Mouse (Mus musculus): ENCODE data around the gene Rnf5. TPM values are rescaled to one million over a fixed set of nuclear protein-coding genes. Genes with fewer than 3 reads are reported as not detected.

Gene Rnf5
- total RNA-seq, 2 experiments from 2014 or later = 71.4 to 76.3 TPM

DNA sequence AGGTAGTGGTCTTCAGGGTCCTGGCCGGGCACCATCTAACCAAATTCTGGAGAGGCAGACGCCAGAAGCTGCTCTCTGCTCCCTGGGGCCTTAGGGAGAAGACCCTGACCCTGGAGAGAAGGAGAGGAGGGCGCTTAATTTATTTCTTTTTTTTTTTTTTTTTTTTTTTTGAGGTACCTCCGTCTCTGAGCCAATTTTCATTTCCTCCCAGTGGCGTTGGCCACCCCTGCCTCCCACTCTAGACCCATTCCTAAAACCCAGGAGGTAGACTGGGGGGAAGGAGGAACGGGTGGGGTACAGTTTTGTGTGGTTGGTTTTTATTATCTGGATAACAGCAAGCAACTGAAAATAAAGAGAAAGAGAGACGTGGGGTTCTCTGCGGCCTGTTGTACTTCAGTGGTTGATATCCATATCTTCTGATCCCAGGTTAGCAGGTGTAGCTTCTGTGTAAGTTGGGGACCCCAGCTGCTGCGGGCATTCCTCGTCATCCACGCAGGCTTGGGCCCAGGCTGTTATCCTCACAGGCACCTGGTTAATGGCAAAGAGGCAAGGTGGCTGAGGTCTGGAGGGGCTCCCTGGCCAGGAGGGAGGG lies 9.7 kb upstream of the Rnf5 start:
- DNase-seq (ENCODE audit: low spot score in 2 of 2) = no peak
- intact Hi-C loops (cut with DNase I) = no loop called here

DNA sequence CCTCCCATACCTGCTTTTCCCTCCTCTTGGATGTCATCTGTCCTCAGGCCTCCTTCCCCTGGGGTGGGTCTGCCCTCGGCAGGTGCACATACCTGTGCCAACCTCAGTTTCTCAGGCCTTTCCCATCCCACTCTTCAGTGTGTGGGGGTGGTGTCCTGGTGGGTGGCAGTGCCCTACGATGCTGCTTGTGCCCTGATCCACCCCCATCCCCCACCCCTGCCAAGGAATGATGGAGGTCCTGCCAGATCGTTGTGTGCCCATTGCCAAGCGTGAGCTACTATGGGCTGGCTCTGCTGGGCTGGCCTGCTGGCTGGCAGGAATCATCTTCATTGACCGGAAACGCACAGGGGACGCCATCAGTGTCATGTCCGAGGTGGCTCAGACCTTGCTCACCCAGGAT lies 7.6 kb upstream of the Rnf5 start:
- intact Hi-C loops (cut with DNase I) = no loop called here

DNA sequence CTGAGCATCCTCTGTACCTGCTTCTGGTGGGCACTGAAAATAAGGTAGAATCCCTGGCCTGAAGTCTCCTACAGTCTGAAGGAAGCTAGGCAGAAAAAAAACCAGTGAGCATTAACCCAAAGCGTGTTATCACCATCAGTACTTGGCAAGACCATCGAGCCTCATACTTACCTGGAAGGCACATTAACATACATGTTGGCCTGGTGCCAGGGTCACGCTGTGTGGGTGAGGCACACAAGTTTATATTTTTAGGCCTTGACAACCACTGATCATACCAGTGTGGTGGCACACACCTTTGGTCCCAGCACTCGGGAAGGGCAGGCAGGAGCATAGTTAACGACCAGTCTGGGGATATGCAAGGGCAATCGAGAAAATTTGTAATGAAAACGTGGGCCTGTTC lies 4.5 kb upstream of the Rnf5 start:
- no peak for DNase-seq (ENCODE audit: low spot score in 2 of 2)
- intact Hi-C loops (cut with DNase I) = no loop called here

More for the DNA sequence above, 7.6 kb upstream of the Rnf5 start:
- no peak for DNase-seq (ENCODE audit: low spot score in 2 of 2)

DNA sequence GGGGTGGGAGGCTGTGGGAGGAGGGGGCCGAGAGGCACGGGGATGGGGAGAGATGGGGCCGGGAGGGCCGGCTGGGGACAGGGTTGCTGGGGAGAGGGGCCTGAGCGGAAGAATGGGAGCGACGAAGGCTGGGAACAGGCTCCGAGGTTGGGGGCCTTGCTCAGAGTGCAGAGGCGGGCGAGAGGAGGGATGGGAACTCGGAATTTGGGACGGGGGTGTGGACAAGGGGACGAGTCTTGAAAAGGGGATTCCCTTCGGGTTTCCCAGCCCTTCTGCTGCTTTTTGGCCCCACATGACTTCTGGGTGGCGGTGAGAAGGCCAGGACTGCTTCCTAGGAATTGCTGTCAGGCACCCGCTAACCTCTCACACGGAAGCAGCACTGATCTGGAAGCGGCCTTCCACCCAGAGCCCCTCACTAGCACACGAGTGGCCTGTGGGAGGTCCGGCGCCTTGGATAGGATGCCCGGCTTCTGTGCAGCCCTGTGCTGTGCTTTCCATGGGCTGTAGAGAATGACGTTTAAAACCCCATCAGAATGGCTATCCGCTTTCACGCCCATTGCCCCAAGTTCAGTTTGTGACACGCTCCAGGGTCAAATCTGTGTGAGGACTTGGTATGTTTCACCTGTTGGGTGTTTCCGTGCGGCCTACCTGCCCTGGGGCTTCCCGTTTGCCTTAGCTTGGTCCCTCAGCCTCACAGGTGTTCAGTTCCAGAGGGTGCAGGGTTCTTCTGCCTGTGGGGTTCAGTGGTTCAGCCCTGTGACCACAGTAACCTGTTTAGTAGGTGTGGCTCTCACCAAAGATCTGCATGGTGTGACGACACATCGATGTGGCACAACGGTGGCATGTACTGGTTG lies 2.9 kb upstream of the Rnf5 start:
- no peak for DNase-seq (ENCODE audit: low spot score in 2 of 2)
- intact Hi-C loops (cut with DNase I) = no loop called here

DNA sequence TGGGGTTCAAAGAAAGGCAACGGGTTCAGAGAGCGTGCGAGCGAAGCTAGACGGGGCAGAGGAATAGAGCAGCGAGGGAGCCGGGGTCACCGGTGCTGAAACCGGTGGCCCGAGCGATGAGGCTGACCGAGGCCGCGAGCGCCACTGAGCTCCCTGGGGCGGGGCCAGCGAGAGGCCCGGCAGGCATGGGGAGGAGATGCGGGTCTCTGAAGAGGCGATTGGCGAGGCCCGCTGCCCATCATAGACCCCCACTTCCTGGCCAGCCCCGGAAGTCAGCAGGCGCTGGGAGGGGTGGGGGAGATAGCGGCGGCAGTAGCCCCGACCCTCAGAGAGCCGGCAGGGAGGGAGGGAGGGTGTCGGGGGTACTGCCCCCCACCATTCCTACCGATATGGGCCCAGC lies 2.1 kb upstream of the Rnf5 start:
- DNase-seq (ENCODE audit: low spot score in 2 of 2) = peak; percentile 99
- intact Hi-C loops (cut with DNase I) = loop anchor here (1.0 kb wide), 1 partner anchor 23 kb away; the partner anchor contains the start of gene Ppt2

DNA sequence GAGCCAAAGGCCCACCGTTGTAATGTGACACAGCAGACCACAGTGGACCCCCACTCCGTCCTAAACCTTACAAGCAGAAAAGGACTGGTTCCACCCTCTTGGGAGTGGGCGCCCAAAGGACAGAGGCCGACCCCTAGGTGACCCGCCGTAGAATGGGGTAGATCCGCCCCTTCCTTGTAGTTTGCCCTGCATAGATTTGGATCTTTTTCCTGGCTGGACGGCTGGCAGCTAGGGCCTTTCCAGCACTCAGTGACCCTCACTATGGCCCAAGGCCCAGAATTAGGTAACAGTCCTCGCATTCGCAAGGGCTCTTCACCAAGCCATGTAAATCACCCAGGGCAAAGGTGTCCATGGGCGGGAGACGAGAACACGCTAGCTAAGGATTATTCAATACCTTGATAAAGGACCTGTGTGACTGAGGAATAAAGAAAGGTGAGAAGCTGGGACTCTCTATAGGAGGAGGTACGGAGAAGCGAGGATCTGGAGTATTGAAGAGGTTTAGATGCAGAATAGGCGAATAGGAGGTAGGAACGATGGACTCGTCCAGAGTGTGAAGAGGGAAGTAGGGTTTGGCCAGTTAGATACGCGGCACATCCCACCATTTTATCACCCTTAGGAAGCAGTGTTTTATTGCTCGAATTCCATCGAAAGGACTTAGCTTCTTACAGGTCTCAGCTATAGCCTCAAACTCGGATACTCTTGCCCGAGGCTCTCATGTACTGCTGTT lies 1.2 kb upstream of the Rnf5 start:
- peak in 1 of 2 experiments; percentile 20 for DNase-seq (ENCODE audit: low spot score in 2 of 2)
- intact Hi-C loops (cut with DNase I) = loop anchor here (1.0 kb wide), 1 partner anchor 24 kb away; the partner anchor contains the start of gene Ppt2

DNA sequence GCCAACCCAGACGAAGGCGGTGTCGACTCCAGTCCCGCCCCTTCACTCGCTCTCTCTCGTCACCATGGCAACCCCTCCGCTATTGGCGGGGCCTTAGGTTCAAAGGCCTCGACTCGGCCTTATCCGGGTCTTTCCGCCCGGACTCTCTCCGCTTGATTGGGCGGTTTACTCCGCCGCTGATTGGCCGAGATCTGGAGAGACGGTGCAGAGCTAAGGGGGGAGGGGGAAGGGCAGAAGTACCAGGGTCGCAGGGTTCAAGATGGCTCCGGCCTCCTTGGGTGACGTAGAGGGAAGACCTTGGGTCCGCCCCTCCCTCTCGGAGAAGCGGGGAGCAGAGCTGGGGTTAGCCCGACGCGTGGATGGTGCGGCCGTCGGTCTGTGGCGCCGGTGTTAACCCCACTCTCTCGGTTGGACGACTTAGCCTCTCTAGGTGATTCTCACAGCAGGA lies 595 bp upstream of the Rnf5 start, which contains the start of gene Agpat1:
Gene Agpat1 (plus strand): TSS at position 202 of the 448 bp plus-strand sequence.
- intact Hi-C loops (cut with DNase I) = no loop called here

DNA sequence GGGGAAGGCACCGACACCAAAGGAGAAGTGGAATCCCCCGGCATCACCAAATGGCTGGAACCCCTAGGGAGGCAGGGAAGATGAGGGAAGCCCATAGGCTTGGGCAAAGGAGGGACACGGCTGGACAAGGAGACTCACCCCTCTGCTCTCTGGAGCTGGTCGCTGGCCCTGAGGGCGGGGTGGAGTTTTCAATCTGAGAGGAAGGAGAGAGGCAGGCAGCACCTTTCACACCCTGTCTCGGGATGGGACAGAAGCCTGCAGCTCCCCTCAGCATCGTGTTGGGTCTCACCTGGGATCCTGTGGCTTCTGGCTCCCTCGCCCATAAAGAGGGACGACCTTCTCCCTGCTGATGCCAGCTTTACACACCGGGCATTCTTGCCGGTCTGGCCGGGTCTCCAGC lies 1.7 kb downstream of the Rnf5 start:
- intact Hi-C loops (cut with DNase I) = no loop called here
- DNase-seq (ENCODE audit: low spot score in 2 of 2) = no peak

More for the DNA sequence above, 595 bp upstream of the Rnf5 start, which contains the start of gene Agpat1:
- peak; percentile 96 to 99 for DNase-seq (ENCODE audit: low spot score in 2 of 2)

DNA sequence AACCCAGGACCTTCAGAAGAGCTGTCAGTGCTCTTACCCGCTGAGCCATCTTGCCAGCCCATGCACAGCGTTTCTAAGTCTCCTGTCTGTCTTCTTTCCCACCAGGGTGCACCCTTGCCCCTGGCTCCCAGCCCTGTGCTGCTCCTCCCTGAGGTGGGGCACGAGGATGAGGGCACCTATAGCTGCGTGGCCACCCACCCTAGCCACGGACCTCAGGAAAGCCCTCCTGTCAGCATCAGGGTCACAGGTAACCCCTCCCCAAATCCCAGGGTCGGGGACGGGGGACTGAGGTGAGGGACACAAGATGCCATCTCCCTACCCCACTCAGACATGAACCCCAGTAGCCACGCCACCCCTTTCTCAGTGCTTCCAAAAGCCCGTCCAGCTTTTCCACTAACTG lies 3.6 kb downstream of the Rnf5 start:
- DNase-seq (ENCODE audit: low spot score in 2 of 2) = no peak

DNA sequence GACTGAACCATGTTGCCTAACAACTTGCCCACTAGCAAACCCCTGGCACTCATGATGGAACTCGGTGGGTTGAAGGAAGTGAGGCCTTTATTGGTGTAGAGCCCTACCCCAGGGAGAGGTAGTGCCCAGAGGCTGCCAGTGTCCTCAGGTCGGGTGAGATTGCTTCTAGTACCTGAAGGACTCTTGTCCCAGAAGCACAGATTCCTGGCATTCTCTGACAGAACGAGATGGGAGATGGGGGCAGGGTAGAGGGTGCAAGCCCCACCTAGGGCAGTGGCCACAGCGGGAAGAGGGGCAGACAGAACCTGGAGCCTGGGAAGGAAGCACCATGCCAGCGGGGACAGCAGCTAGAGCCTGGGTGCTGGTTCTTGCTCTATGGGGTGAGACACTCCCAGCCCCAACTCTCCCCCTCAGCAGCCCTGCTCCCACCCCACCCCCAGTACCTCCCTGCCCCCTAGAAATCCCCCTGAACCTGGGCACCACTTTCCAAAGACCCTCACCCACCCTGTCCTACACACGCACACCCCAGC lies 5.9 kb downstream of the Rnf5 start, which contains the start of gene Ager:
Gene Ager (plus strand): TSS at position 297 of the 530 bp plus-strand sequence.
- DNase-seq (ENCODE audit: low spot score in 2 of 2) = no peak
- intact Hi-C loops (cut with DNase I) = no loop called here

More for the DNA sequence above, 3.6 kb downstream of the Rnf5 start:
- intact Hi-C loops (cut with DNase I) = no loop called here

DNA sequence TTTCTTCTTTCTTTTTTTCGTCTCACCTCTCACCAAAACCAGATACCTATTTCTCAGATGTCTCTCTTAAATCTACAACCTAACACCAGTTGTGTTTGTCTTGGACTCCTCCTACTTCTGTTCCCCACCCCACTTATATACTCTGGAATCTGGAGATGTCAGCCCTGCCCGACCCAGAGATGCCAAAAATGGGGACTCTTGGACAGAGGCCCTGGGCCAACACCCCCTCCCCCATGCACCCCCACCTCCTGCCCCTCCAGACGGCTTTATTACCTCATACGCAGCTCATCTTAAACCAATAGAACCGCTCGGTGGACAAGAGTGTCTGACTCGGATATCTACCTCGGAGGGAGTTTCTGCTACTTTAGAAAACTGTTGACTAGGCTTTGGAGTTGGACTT lies 7.4 kb downstream of the Rnf5 start:
- intact Hi-C loops (cut with DNase I) = no loop called here
- DNase-seq (ENCODE audit: low spot score in 2 of 2) = no peak

DNA sequence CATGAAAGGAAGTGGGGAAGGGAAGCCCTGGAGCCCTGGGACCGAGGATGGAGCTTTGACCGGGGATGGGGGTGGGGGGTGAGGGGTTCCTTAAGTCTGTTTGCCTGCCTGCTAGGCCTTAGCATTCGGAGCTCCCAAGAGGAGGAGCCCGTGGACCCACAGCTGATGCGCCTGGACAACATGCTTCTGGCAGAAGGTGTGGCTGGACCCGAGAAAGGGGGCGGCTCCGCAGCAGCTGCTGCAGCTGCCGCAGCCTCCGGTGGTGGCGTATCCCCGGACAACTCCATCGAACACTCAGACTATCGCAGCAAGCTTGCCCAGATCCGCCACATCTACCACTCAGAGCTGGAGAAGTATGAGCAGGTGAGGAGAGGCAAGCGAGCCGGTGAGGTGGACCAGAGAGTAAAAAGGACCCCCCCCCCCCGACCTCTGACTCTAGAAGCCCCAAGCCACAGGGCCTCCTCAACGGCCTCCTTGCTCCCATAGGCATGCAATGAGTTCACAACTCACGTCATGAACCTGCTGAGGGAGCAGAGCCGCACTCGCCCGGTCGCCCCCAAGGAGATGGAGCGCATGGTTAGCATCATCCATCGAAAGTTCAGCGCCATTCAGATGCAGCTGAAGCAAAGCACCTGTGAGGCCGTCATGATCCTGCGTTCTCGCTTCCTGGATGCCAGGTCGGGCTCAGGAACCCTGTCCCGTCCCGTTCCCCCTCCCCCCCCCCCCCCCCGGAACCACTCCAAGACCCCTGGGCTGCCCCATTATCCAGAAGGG lies 9.6 kb downstream of the Rnf5 start:
- DNase-seq (ENCODE audit: low spot score in 2 of 2) = no peak

DNA sequence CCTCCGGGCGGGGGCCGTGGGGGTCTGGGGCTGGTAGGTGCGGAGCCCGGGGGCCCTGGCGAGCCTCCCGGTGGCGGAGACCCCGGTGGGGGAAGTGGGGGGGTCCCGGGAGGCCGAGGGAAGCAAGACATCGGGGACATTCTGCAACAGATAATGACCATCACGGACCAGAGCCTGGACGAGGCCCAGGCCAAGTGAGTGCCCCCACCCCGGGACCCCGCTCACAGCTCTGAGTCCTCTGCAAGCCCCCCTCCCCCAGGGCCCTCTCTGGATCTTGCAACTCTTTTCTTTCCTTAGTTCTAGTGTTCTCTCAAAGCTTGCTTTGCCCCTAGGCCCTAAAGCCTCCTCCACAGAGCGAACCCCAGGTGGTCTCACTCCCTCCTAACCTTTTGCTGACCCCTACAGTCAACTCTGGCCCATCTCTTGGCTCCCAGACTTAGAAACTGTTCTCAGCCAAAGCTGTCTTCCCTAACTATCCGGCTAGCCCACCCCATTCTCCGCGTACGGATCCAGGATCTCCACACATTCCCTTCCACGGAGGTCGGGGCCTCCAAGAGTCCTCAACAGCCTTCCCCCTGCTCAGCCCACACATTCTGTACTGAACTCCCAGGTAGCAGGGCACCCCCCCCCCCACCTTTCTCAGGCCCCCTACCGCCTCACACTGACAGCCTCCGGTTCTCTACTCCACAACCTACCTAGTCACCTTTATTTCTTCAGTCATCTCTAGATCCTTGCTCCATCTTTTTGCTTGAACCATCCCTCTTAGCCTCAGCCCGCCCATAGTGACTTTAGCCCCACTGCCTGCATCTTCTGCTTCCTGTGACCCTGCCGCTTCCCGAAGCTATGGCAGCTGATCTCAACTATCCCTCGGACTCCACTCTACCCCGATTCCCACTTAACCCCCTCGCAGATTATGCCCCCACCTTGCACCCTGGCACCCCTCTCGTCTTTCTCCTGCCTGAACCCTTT lies 10.6 kb downstream of the Rnf5 start:
- intact Hi-C loops (cut with DNase I) = loop anchor here (5.0 kb wide), 1 partner anchor 34 kb away; the partner anchor contains the start of genes Ppt2 and Prrt1
- peak in 1 of 2 experiments; percentile 48 for DNase-seq (ENCODE audit: low spot score in 2 of 2)

More for the DNA sequence above, 9.6 kb downstream of the Rnf5 start:
- intact Hi-C loops (cut with DNase I) = loop anchor here (5.0 kb wide), 1 partner anchor 33 kb away; the partner anchor contains the start of genes Ppt2 and Prrt1

DNA sequence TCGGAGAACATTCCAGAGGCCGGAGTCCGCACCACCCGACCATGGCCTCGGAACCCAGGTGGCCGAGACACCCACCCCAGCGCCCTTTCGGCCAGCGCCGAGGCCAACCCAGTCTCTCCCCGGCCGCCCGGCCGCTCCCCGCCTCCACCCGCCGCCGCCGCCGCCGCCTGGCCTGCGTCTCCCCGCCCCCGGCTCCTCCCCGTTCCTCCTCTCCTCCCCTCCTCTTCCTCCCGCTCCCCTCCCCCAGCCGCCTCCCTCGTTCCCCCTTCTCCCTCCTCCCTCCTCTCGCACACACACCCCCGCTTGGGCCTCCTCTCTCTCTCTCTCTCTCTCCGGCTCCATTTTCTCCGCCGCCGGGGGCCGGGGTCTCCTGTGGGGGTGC lies 11.5 kb downstream of the Rnf5 start:
- peak; percentile 78 to 82 for DNase-seq (ENCODE audit: low spot score in 2 of 2)

DNA sequence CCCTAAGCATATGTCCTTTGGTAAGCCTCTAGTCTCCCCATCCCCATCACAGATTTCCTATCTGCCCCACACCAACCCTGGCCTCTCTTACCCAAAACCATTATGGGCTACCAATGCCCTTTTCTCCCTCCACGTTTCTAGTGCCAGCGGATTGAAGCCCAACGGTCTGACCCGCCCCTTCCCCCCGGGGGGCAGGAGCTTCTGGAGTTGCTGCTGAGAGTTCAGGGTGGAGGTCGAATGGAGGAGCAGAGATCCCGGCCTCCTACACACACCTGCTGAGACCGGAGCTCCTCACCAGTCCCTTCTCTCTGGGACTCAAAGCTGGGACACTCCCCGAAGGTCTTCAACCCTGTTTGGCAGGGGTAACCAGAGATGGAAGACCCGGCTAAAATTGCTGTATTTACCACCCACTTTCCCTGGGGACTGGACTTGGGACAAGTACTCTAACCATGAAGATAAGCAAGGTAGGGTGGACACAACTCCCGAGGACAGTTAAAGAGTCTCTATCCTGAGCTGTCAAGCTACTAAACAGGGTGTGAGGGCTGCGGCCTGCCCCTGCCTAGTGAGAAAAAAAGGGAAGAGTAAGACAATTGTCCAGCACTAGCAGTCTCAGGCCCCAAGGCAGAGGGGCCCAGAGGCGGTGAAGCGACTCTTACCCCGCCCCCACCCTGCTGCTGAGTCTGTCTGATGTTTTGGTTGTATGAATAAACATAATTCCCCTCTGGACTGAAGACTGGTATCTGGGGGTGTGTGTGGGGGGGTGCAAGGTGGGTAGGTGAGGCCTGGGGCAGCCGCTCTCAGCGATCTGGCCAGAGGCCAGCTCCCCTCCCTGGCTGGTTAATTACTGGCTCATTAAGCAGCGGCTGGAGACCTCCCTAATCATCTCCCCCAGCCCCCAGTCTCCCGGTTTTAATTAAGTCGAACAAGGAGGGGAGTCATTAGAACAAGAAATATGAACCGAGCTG lies 12.2 kb downstream of the Rnf5 start, which contains the start of gene Pbx2:
Gene Pbx2 (plus strand): TSS at position 238 of the 965 bp plus-strand sequence.
- intact Hi-C loops (cut with DNase I) = loop anchor here (5.0 kb wide), 1 partner anchor 36 kb away; the partner anchor contains the start of genes Ppt2 and Prrt1
- peak in 1 of 2 experiments; percentile 32 for DNase-seq (ENCODE audit: low spot score in 2 of 2)

More for the DNA sequence above, 11.5 kb downstream of the Rnf5 start:
- intact Hi-C loops (cut with DNase I) = loop anchor here (5.0 kb wide), 1 partner anchor 35 kb away; the partner anchor contains the start of genes Ppt2 and Prrt1

Data from left cerebral cortex, postnatal 25 days (tissue).